Mouse (Mus musculus): Measurements from ENCODE around the gene Asap3.

Gene Asap3

DNA sequence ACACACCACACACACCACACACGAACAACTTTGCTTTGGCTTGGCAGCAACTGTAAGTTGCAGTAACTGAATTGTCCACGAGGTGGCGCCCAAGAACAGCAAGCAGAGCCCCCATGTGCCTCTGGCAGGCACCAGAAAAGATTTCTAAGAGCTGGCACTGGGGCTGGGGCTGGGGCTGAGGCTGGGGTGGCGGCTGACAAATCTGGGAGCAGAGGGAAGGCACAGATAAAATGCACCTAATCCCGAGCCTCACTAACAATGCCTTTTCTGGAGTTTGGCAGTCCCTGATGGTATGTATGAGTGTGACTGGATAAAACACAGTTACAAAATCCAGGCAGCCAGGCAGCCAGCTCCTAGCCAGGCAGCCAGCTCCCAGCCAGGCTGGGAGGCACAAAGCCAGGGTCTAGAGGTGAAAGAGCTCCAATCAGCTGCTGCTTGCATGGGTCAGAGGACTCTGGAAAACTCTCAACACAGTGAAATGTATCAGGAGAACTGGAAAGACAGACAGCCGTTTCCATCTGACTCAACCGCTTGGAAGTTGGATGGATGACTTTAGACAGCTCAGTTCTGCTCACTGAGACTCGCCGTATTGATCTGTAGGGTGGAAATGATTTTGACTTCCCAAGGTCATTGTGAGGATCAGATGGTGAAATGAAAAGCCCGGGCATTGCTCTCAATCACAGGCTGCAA lies 54.5 kb downstream of the Asap3 start:
- DNase-seq, result peak; percentile 93 to 96

DNA sequence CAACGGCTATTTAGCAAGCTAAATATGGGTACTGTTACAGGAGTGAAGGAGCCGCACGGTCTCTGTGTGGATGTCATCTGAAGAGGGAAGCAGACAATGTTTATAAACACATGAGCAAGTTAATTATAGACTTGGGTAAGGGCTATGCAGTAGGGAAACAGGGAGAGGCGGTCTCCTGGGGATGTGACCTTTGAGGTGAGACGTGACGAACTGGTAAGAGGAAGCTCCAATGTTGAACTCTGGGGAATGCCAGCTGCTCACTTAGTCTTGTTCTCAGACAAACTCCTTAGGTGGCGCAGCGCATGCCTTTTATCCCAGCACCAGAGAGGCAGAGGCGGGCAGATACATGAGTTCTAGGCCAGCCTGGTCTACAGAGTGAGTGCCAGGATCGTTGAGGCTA lies 55.7 kb downstream of the Asap3 start:
- DNase-seq, result no peak

DNA sequence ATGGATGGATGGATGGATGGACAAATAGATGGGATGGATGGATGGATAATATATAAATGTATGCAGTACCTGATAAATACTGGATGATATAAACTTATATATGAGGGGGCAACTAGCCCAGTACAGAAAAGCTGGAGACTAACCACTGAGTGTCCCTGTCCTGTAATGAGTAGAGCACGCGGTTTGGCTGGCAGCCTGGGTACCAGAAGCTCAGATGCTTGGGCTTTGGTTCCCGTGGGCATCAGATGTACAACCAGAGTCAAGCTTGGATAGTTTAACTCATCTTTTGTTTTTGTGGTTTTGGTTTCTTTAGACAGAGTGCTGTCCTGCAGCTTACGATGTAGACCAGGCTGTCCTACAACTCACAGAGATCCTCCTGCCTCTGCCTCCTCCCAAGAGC lies 57.4 kb downstream of the Asap3 start:
- no peak for DNase-seq

DNA sequence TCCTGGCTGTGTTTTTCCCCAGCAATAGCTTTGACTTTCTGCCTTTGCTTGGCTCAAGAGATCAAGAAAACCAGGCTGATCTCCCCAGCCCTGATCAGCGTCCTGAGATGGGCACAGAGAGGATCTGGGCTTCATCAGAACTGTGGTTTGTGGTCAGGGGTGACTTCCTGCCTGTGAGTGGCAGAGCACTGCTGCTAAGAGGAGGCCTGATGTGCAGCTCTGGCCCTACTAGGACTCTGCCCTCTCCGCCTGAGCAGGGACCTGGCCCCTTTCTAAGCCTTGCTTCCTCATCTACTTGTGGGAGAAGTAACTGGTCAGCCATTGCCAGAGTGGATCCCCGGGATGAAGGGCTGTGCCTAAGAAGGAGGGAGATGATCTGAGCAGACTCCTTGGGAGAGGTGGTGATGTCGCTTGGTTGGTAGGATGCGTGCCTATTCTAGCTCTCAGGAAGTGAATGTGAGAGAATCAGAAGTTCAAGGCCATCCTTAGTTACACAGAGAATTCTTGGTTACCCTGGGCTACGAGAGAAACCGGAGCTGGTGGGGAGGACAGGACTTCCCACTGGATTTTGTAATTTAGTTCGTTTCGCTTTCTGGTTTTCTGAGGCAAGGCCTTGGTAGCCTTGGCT lies 60.7 kb downstream of the Asap3 start:
- no peak for DNase-seq

DNA sequence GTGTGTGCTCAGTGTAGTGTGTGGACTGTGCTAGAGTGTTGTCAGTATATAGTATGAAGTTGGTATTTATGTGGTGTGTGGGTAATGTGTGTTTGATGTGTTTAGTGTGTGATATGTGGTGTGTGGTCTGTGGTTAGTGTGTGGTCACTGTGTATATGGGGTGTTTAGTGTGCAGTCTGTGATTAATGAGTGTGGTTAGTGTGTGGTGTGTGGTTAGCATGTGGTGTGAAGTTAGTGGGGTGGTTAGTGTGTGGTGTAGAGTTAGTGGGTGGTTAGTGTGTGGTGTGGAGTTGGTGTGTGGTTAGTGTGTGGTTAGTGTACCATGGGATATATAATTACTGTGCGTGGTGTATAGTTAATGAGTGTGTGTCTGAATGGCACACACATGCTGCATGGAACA lies 62.7 kb downstream of the Asap3 start:
- DNase-seq, result no peak

DNA sequence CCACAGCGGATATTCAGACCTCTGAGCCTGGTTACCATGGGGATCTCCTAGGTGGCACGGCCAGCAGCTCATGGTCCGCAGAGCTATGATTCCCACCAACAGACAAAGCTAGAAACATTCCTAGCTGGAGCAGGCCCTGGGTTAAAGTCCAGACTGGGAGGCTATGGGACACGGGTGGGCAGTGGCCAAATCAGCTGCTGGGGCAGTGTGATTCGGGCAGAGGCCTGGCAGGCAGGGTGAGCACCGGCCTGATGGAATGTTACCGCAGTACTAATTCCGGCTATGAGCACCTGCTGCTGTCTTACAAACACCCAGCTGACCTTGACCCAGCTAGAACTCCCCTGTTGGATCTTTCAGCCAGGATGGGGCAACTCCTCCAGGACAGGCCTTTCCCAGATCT lies 64.5 kb downstream of the Asap3 start:
- DNase-seq, result no peak

DNA sequence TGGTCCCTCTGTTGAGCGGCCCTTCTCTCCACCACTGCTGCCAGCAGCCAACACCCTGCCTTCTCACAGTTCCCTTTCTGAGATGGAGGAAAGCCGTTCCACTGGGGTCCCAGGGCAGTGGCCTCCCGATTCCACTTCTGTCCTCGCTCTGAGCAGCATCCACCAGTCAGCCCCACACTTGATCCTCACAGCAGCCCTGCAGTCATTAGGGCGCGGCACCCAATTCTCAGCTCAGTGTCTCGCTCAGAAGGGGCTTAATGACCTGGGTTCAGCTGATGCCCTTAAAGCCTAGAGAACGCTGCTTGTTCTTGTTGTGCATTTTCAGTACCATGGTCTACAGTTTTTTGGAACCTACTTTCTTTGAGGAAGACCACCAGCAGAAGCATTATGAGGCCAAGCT lies 74.9 kb downstream of the Asap3 start:
- DNase-seq, result no peak

DNA sequence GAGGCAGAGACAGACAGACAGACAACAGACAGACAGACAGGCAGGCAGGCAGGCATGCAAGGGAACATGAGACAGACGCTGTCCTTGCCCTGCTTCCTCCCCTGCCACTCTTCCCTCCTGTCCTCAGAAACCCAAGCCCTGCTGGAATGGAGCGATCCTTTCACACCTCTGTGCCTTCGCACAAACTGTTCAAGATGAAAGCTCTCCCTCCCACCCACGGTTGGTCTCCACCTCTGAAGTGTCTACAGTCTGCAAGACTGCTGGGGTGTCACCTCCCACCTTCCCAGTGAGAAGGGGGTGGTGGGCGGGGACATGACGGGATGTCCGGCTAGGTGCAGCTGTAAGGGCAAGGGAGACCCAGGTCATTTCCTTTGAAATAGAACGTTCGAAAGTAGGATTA lies 75.4 kb downstream of the Asap3 start:
- DNase-seq, result no peak

DNA sequence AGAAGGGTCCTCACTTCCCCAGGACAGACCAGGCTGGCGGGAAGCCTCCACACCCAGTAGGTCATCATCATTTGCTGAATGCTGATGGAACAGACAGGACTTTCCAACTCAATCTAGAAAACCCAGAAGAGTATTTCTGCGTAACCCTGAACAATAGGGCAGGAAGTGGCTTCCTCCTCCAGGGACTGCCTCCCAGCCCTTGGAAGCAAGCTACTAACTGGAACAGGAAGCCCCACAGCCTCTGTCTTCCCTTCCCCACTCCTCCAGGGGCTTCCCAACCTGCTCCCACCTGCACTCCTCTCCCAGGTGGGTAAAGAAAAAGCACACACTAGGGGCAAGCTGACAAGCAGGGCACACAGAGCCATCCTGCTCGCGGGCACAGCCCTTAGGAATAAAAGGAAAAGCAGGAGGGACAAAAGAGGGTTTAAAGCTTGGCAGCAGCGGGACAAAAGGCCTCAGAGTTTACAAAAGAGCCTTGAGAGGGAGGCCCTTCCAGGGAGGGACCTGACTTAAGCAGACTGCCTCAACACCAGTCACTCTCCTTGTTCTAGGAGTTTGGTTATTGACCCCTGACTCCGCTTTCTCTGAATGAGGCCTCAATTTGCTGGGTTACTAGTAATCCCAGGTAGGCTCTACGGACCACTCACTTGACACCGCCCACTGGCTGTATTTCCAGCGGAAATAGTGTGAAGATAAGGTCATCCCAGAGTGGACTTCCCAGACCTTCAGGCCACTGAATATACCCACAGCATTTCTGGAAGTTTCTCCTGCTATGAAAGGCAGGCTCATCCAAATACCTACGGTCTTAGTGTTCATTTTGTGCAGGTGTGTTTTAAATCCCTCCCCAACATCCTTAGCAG lies 76.7 kb downstream of the Asap3 start:
- DNase-seq, result no peak

DNA sequence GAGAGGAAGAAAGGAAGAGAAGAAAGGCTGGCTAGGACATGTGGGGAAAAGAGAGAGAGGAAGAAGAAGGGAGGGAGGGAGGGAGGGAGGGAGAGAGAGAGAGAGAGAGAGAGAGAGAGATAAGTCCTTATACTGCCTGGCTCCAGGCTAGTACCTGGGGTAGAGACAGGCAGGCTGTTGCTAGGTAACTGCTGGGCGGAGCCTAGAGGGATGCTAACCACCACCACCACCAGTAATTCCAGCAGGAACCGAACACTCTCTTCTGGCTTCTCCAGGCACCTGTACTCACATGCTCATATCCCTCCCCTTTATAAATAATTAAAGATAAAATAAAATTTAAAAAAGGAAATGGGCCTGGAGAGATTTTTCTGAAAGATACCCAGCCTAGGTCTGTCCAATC lies 77.6 kb downstream of the Asap3 start:
- peak; percentile 51 to 67 for DNase-seq

DNA sequence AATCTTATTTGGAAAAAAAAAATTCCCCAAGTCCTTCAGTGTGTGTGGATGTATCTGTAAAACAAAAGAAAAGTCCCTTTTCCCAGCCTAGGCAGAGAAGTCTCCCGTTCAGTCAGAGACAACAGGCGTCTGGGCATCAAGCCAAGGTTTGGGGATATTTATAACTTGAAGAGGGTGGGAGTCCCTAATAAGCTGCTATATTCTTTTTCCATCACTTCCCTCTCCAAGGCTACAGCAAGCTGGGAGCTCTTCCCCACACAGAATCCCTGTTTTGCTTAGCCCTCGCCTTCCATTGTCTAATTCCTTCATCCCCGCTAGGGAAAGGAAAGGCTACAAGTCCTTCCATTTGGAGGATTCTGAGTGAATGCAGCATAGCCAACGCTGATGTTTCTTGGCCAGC lies 78.3 kb downstream of the Asap3 start, which contains the start of gene Zfp46:
TSS of gene Zfp46 (plus strand) at position 229 of the 400 bp plus-strand sequence.
- peak; percentile 91 to 94 for DNase-seq

DNA sequence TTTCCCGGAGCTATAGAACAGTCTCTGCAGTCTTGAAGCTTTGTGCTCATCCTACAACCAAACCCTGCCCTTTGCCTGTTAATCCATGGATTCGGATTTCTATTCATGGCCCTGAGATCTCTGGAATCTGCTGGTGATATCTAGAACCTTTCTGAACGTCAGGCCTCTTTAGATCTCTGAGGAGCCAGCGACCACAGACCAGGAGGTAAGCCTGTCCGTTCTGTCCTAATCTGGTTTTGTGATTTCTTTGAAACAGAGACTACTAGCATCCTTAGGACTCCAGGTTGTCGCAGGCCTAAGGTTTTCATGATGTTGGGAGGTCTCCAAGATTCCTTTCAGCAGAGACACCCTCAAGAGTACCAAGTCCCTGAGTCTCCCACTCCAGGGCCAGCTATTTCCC lies 78.7 kb downstream of the Asap3 start:
- peak in 1 of 2 experiments; percentile 61 for DNase-seq

DNA sequence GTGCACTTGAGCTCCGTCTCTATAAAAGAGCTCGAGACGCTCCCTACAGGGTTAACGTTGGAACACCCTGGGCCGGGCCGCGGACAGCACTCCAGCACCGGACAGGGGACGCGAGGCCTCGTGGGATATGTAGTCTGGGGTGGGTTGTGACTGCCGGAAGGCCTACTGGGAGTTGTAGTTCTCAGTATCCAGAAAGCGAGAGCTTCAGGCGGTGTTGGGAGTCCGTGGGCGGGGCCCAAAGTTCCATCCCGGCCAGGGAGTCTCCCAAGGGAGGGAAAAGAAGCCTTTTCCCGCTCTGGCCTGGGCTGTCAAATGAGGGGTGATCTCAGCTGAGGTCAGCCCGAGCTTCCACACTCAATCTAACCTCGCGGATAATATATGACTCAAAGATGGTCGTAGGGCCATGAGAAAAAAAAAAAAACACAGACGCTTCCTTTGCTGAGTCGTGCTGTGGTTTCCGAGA lies 79.2 kb downstream of the Asap3 start:
- peak; percentile 94 to 97 for DNase-seq

DNA sequence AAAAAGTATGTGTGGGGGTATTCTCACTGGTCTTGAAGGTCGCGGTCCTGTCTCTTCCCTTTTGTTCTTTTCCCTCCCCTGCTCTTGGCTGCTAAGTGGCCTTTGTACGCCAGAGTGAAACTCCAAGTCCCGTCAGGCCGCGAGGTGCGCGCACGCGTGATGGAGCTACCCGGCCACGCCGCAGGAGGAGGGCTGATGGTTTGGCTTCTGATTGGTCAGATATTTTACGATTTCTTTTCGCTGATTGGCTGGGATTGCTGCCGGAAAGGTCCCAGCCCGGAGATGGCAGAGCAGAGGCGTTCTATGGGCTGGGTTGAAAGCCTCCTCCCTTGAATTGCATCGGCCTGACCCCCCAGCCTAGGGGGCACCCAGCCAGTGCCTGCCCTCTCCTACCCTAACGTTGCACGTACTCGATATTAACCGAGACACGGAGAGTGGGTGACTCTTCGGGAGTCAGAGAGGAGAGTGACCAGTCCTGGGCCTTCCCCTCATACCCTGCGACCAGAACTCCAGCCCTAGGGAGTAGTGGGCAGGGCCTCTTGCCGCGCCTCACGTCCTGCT lies 79.7 kb downstream of the Asap3 start:
- peak; percentile 98 for DNase-seq

DNA sequence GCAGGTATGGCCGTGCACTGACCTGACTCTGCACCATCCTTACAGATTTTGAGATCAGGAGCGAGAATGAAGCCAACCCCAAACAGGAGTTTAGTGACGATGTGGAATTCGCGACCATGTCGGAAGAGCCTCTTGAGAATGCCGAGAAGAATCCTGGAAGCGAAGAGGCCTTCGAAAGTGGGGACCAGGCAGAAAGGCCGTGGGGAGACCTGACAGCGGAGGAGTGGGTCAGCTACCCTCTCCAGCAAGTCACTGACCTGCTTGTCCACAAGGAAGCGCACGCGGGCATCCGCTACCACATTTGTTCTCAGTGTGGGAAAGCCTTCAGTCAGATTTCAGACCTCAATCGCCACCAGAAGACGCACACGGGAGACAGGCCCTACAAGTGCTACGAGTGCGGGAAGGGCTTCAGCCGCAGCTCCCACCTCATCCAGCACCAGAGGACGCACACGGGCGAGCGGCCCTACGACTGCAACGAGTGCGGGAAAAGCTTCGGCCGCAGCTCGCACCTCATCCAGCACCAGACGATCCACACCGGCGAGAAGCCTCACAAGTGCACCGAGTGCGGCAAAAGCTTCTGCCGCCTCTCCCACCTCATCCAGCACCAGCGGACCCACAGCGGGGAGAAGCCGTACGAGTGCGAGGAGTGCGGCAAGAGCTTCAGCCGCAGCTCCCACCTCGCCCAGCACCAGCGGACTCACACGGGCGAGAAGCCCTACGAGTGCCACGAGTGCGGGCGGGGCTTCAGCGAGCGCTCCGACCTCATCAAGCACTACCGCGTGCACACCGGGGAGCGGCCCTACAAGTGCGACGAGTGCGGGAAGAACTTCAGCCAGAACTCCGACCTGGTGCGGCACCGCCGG lies 84.0 kb downstream of the Asap3 start:
- DNase-seq, result no peak

DNA sequence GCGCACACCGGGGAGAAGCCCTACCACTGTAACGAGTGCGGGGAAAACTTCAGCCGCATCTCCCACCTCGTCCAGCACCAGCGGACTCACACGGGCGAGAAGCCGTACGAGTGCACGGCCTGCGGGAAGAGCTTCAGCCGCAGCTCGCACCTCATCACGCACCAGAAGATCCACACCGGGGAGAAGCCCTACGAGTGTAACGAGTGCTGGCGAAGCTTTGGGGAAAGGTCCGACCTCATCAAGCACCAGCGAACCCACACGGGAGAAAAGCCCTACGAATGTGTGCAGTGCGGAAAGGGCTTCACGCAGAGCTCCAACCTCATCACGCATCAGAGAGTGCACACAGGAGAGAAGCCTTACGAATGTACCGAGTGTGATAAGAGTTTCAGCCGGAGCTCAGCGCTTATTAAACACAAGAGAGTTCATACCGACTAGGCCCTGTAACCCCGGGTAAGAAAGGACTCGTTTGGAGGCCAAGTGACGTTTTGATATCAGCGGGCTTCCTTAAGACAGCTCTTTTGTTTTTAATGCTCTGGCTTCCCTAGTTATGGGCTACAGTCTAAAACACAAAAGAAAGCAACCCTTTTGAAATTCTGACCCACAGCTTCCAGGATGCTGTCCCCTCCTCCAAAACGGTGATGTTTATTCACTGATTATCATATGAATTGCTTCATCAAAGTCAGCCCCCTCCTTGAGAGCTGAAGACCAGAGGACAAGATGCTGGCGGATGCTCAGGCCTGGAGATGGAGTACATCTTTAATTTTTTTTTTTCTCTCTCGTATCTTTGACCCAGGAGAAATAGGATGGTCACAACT lies 84.8 kb downstream of the Asap3 start:
- DNase-seq, result no peak

DNA sequence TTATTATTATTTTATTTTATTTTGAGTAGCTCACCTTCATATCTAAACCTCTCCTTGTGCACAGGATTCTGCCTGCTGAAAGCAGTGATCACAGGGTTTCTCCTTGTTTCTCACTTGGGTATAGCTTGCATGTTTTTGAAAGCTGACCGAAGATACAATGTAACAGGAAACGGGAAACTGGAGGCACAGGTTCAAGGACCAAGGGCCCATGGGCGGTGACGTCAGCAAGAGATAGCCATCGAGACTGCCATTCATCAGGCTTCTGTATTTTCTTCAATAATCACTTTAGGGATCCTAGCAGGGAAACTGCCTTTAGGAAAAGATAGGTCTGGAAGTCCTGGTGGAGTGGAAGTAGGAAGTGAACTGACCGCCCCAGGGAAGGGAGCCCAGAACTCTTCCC lies 85.5 kb downstream of the Asap3 start:
- no peak for DNase-seq

Data from cerebellum, postnatal 10 days (tissue).